Mouse (Mus musculus) hindbrain, embryonic 15.5 days (tissue): ENCODE results near the gene Nanos1. TPM values are rescaled to one million over a fixed set of nuclear protein-coding genes. Genes with fewer than 3 reads are reported as not detected.

Source experiments
- ATAC-seq: fragments of 200-750 bp; cut with Nextera tagmentation; 2 replicates; pipeline ENCODE4 v1.8.0; 2017; ENCODE audit warnings: low read depth, moderate number of reproducible peaks, moderate TSS enrichment; ENCODE audit not compliant: low FRiP score
- H3K27ac ChIP-seq: fragments of 300-500 bp; sonication (generic); replicated peaks from 2 replicates; pipeline ENCODE4 v1.5.1; 2015; ENCODE audit warnings: mild to moderate bottlenecking, inconsistent platforms
- H3K27me3 ChIP-seq: fragments of 300-500 bp; sonication (generic); 2 replicates; pipeline ENCODE4 v1.6.1; 2015; ENCODE audit warnings: control low read depth, inconsistent platforms
- H3K36me3 ChIP-seq: fragments of 300-500 bp; sonication (generic); 2 replicates; pipeline ENCODE4 v1.6.1; 2015; ENCODE audit warnings: control low read depth, inconsistent platforms
- H3K4me1 ChIP-seq: fragments of 300-500 bp; sonication (generic); replicated peaks from 2 replicates; pipeline ENCODE4 v1.6.1; 2015; ENCODE audit warnings: control low read depth, inconsistent platforms
- H3K4me2 ChIP-seq: fragments of 300-500 bp; sonication (generic); 2 replicates; pipeline ENCODE4 v1.6.1; 2015; ENCODE audit warnings: moderate library complexity, mild to moderate bottlenecking, inconsistent platforms
- H3K4me3 ChIP-seq: fragments of 300-500 bp; sonication (generic); 2 replicates; pipeline ENCODE4 v1.5.1; 2015; ENCODE audit warnings: mild to moderate bottlenecking, inconsistent platforms
- H3K9ac ChIP-seq: fragments of 300-500 bp; sonication (generic); 2 replicates; pipeline ENCODE4 v1.6.1; 2015; ENCODE audit warnings: inconsistent platforms
- H3K9me3 ChIP-seq: fragments of 300-500 bp; sonication (generic); 2 replicates; pipeline ENCODE4 v1.6.1; 2016; ENCODE audit warnings: control low read depth, inconsistent platforms
- WGBS: fragments of 180-500 bp; shearing (Covaris S2); methylation state at CpG from one replicate; pipeline ENCODE4 v1.1.7; 2015; 5-methylcytosine and 5-hydroxymethylcytosine counted together
- polyA plus RNA-seq: library from polyadenylated mRNA; unstranded; fragments of >200 nt; fragmentation: Nextera tagmentation; extraction: Ambion mirVana; gene quantifications from 2 replicates; pipeline ENCODE4 v1.2.1, GENCODE M21; 2015

Nanos1 gene
- 19.4 and 19.7 TPM in 2 replicates for polyA plus RNA-seq

- Histone ChIP-seq H3K9ac (peak within 1 kb of the TSS; percentile 89), H3K9me3 (no peaks in the 10 kb centered on the region), H3K4me3 (peak within 1 kb of the TSS; percentile 95), H3K4me2 (peak within 1 kb of the TSS; percentile 91), H3K27ac (peak within 1 kb of the TSS; percentile 90), H3K36me3 (peaks cover 6% of the 10 kb centered on the region), H3K27me3 (no peaks in the 10 kb centered on the region), H3K4me1 (peaks cover 27% of the 10 kb centered on the region)
- under 1% methylated on average over 47 of the region's 58 CpGs for whole genome bisulfite sequencing
- peak; percentile 95 for ATAC-seq
Measured at GRCm38 (mm10) chr19:60755438-60756191, at the start of gene Nanos1. Nanos1 (plus strand) TSS chr19:60755987.

- ATAC-seq = no peak
- H3K36me3 ChIP-seq = no peaks in the 10 kb centered on the region
Measured at GRCm38 (mm10) chr19:60709193-60709900, 46.4 kb upstream of the Nanos1 start.

GRCm38 (mm10) chr19:60710196-60710595 is 45.6 kb upstream of the Nanos1 start:
- no peaks in the 10 kb centered on the region for H3K27me3 ChIP-seq
- no peaks in the 10 kb centered on the region for H3K9me3 ChIP-seq
- H3K4me3 ChIP-seq = no peak overlapping the region
- no peak overlapping the region for H3K9ac ChIP-seq
- 70% methylated on average over 3 of the region's 3 CpGs for WGBS
- H3K4me2 ChIP-seq = no peak overlapping the region
- H3K36me3 ChIP-seq = no peaks in the 10 kb centered on the region
- no peaks in the 10 kb centered on the region for H3K4me1 ChIP-seq
- no peak overlapping the region for H3K27ac ChIP-seq
- ATAC-seq = no peak

More at GRCm38 (mm10) chr19:60709193-60709900, 46.4 kb upstream of the Nanos1 start:
- H3K4me3 ChIP-seq = no peak overlapping the region
- no peaks in the 10 kb centered on the region for H3K4me1 ChIP-seq
- H3K27me3 ChIP-seq = no peaks in the 10 kb centered on the region
- no peaks in the 10 kb centered on the region for H3K9me3 ChIP-seq
- no peak overlapping the region for H3K9ac ChIP-seq
- no peak overlapping the region for H3K4me2 ChIP-seq
- no peak overlapping the region for H3K27ac ChIP-seq
- WGBS = 92% methylated on average over 4 of the region's 4 CpGs

GRCm38 (mm10) chr19:60712577-60712976 is 43.2 kb upstream of the Nanos1 start:
- 0 out of 2 replicates have a peak, but pooled peaks cover 7% of the 10 kb centered on the region for H3K4me1 ChIP-seq
- H3K4me2 ChIP-seq = no peak overlapping the region
- H3K36me3 ChIP-seq = no peaks in the 10 kb centered on the region
- ATAC-seq = no peak
- H3K4me3 ChIP-seq = no peak overlapping the region
- H3K9ac ChIP-seq = no peak overlapping the region
- H3K27ac ChIP-seq = no peak overlapping the region
- no peaks in the 10 kb centered on the region for H3K9me3 ChIP-seq
- 90% methylated on average over 2 of the region's 2 CpGs for WGBS
- H3K27me3 ChIP-seq = no peaks in the 10 kb centered on the region

GRCm38 (mm10) chr19:60716381-60716780 is 39.4 kb upstream of the Nanos1 start:
- 69% methylated on average over 2 of the region's 2 CpGs for WGBS
- Histone ChIP-seq H3K4me2 (no peak overlapping the region), H3K9me3 (no peaks in the 10 kb centered on the region), H3K27me3 (no peaks in the 10 kb centered on the region), H3K4me1 (0 out of 2 replicates have a peak, but pooled peaks cover 7% of the 10 kb centered on the region), H3K36me3 (no peaks in the 10 kb centered on the region), H3K4me3 (no peak overlapping the region), H3K9ac (no peak overlapping the region), H3K27ac (0 out of 2 replicates have a peak overlapping the region, but pooled peaks have one; percentile 42)
- no peak for ATAC-seq

GRCm38 (mm10) chr19:60730281-60730852 is 25.4 kb upstream of the Nanos1 start:
- H3K9me3 ChIP-seq = no peaks in the 10 kb centered on the region
- H3K36me3 ChIP-seq = no peaks in the 10 kb centered on the region
- H3K9ac ChIP-seq = no peak overlapping the region
- no peak overlapping the region for H3K4me2 ChIP-seq
- no peaks in the 10 kb centered on the region for H3K4me1 ChIP-seq
- 56% methylated on average over 2 of the region's 2 CpGs for WGBS
- no peak overlapping the region for H3K4me3 ChIP-seq
- H3K27me3 ChIP-seq = no peaks in the 10 kb centered on the region
- no peak overlapping the region for H3K27ac ChIP-seq
- no peak for ATAC-seq

- Histone ChIP-seq H3K4me1 (no peaks in the 10 kb centered on the region), H3K27ac (no peak overlapping the region), H3K4me3 (no peak overlapping the region), H3K9ac (no peak overlapping the region), H3K27me3 (no peaks in the 10 kb centered on the region), H3K4me2 (no peak overlapping the region), H3K36me3 (no peaks in the 10 kb centered on the region), H3K9me3 (no peaks in the 10 kb centered on the region)
- WGBS = 86% methylated on average over 1 of the region's 1 CpGs
- ATAC-seq = no peak
Measured at GRCm38 (mm10) chr19:60731299-60731698, 24.5 kb upstream of the Nanos1 start.

GRCm38 (mm10) chr19:60731966-60732365 is 23.8 kb upstream of the Nanos1 start:
- Histone ChIP-seq H3K36me3 (no peaks in the 10 kb centered on the region), H3K9me3 (no peaks in the 10 kb centered on the region), H3K4me2 (no peak overlapping the region), H3K4me1 (no peaks in the 10 kb centered on the region), H3K27ac (no peak overlapping the region), H3K27me3 (no peaks in the 10 kb centered on the region), H3K4me3 (no peak overlapping the region), H3K9ac (no peak overlapping the region)
- no peak for ATAC-seq
- 88% methylated on average over 1 of the region's 1 CpGs for WGBS

GRCm38 (mm10) chr19:60740560-60740959 is 15.2 kb upstream of the Nanos1 start:
- Histone ChIP-seq H3K36me3 (no peaks in the 10 kb centered on the region), H3K4me3 (no peak overlapping the region)
- 52% methylated on average over 1 of the region's 1 CpGs for WGBS

GRCm38 (mm10) chr19:60743767-60744547 is 11.8 kb upstream of the Nanos1 start:
- Histone ChIP-seq H3K4me1 (no peaks in the 10 kb centered on the region), H3K4me2 (no peak overlapping the region), H3K27ac (no peak overlapping the region), H3K4me3 (no peak overlapping the region), H3K36me3 (no peaks in the 10 kb centered on the region), H3K9me3 (no peaks in the 10 kb centered on the region), H3K9ac (no peak overlapping the region), H3K27me3 (no peaks in the 10 kb centered on the region)
- no peak for ATAC-seq
- WGBS = 81% methylated on average over 5 of the region's 5 CpGs

More at GRCm38 (mm10) chr19:60740560-60740959, 15.2 kb upstream of the Nanos1 start:
- ATAC-seq = no peak
- Histone ChIP-seq H3K9me3 (no peaks in the 10 kb centered on the region), H3K27ac (no peak overlapping the region), H3K9ac (no peak overlapping the region), H3K4me2 (no peak overlapping the region), H3K27me3 (no peaks in the 10 kb centered on the region), H3K4me1 (no peaks in the 10 kb centered on the region)

GRCm38 (mm10) chr19:60747801-60748200 is 8.0 kb upstream of the Nanos1 start:
- no peak for ATAC-seq
- H3K9me3 ChIP-seq = no peaks in the 10 kb centered on the region
- no peak overlapping the region for H3K9ac ChIP-seq
- no peak overlapping the region for H3K27ac ChIP-seq
- no peak overlapping the region for H3K4me2 ChIP-seq
- no peaks in the 10 kb centered on the region for H3K36me3 ChIP-seq
- 90% methylated on average over 1 of the region's 1 CpGs for WGBS
- H3K4me1 ChIP-seq = no peaks in the 10 kb centered on the region
- H3K27me3 ChIP-seq = no peaks in the 10 kb centered on the region
- H3K4me3 ChIP-seq = no peak overlapping the region
